In the genomic region with DNA sequence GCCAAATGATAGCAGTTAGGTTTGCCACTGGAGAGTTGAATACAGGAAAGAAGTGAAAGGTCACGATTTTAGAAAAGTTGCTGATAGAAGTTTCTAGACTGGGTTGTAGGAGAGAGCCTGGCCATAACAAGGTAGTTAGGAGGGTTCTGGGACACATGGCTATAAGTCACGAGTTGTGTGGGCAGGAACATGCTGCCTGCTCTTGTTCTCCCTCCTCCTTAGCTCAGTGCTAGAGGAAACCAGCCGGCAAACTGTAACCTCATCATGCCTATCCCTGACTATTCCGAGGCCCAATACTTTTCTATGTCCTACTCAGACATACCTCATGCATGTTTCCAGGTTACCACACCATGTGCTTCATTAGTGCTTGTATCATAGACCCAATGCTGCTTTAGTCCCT, we compare ENCODE assay signal across 22 mouse cellular contexts.
"Had no signal": no experiment of that assay in that cellular context is flagged by ENCODE, and none has a peak within 500 bp of the region (broad histone marks: within the 10 kb centered on the region; RNA-seq: fewer than 3 reads in every experiment).

No protein-coding gene starts in this region.

- ATAC-seq: liver, embryonic 12.5 days had no signal

- H3K27ac ChIP-seq: limb, embryonic 10.5 days; limb, embryonic 13.5 days; liver, embryonic 12.5 days; liver, embryonic 15.5 days; neural tube, embryonic 12.5 days; neural tube, embryonic 15.5 days; stomach, postnatal 0 days had no signal

- H3K27me3 ChIP-seq: limb, embryonic 13.5 days; liver, embryonic 12.5 days; liver, embryonic 15.5 days; neural tube, embryonic 12.5 days; neural tube, embryonic 15.5 days had no signal

- H3K36me3 ChIP-seq: limb, embryonic 10.5 days; limb, embryonic 13.5 days; liver, embryonic 12.5 days; liver, embryonic 15.5 days; neural tube, embryonic 12.5 days; neural tube, embryonic 15.5 days had no signal

- H3K4me2 ChIP-seq: limb, embryonic 13.5 days; liver, embryonic 12.5 days; liver, embryonic 15.5 days; midbrain, embryonic 11.5 days; neural tube, embryonic 12.5 days; neural tube, embryonic 15.5 days had no signal

- H3K4me3 ChIP-seq: limb, embryonic 10.5 days; limb, embryonic 13.5 days; liver, embryonic 12.5 days; liver, embryonic 15.5 days; neural tube, embryonic 12.5 days; neural tube, embryonic 15.5 days had no signal

- H3K4me1 ChIP-seq: limb, embryonic 10.5 days; limb, embryonic 13.5 days; liver, embryonic 12.5 days; liver, embryonic 15.5 days; neural tube, embryonic 12.5 days; neural tube, embryonic 15.5 days had no signal

- H3K9ac ChIP-seq: limb, embryonic 13.5 days; liver, embryonic 12.5 days; liver, embryonic 15.5 days; neural tube, embryonic 12.5 days; neural tube, embryonic 15.5 days had no signal

- DNase-seq: kidney, adult 18-20 months; kidney, adult 9 months; kidney, postnatal 14 days; kidney, postnatal 4 days; layer of hippocampus, postnatal 36 days; liver; lung, adult 2 months; lung, postnatal 14 days; lung, postnatal 4 days; midbrain, embryonic 14.5 days; right cerebral cortex, adult 18-20 months; right cerebral cortex, postnatal 14 days; right cerebral cortex, postnatal 4 days; thymus, postnatal 36 days had no signal

- H3K9me3 ChIP-seq: limb, embryonic 10.5 days; limb, embryonic 13.5 days; liver, embryonic 12.5 days; liver, embryonic 15.5 days; neural tube, embryonic 12.5 days; neural tube, embryonic 15.5 days had no signal
